Mouse (Mus musculus) forebrain, postnatal 0 days (tissue): ENCODE measurements at regions not wholly inside any gene's neighbourhood (a gene's known extent, or its start where the extent isn't known, plus 50 kb on each side); places are given as distances from the start of the nearest gene placed in this dataset.

Experiments
- ATAC-seq: fragments of 200-750 bp; cut with Nextera tagmentation; 2 replicates; pipeline ENCODE4 v1.8.0; 2017; ENCODE audit warnings: mild to moderate bottlenecking, moderate library complexity
- DNase-seq: peaks from one replicate; pipeline ENCODE4 v3.0.0-alpha.2; 2015
- H3K27ac ChIP-seq: fragments of 300-500 bp; sonication (generic); 2 replicates; pipeline ENCODE4 v1.5.1; 2014; ENCODE audit warnings: low read depth, mild to moderate bottlenecking, antibody characterized with exemption, low read length, moderate library complexity, mixed read lengths
- H3K27me3 ChIP-seq: fragments of 300-500 bp; sonication (generic); 2 replicates; pipeline ENCODE4 v1.6.1; 2014; ENCODE audit warnings: mild to moderate bottlenecking, low read length, mixed read lengths; ENCODE audit not compliant: insufficient read depth
- H3K36me3 ChIP-seq: fragments of 300-500 bp; sonication (generic); 2 replicates; pipeline ENCODE4 v1.6.1; 2014; ENCODE audit warnings: mild to moderate bottlenecking, moderate library complexity; ENCODE audit not compliant: insufficient read depth
- H3K4me1 ChIP-seq: fragments of 300-500 bp; sonication (generic); 2 replicates; pipeline ENCODE4 v1.6.1; 2014; ENCODE audit warnings: antibody characterized with exemption; ENCODE audit not compliant: insufficient read depth
- H3K4me2 ChIP-seq: fragments of 300-500 bp; sonication (generic); 2 replicates; pipeline ENCODE4 v1.6.1; 2014; ENCODE audit warnings: low read depth, mild to moderate bottlenecking, moderate library complexity
- H3K4me3 ChIP-seq: fragments of 300-500 bp; sonication (generic); 2 replicates; pipeline ENCODE4 v1.5.1; 2014; ENCODE audit warnings: low read depth, low read length, mixed read lengths
- H3K9ac ChIP-seq: fragments of 300-500 bp; sonication (generic); 2 replicates; pipeline ENCODE4 v1.6.1; 2014; ENCODE audit warnings: mild to moderate bottlenecking
- H3K9me3 ChIP-seq: fragments of 300-500 bp; sonication (generic); 2 replicates; pipeline ENCODE4 v1.6.1; 2016; ENCODE audit warnings: low read length
- CTCF ChIP-seq: sonication (generic); IDR thresholded peaks from 2 replicates; pipeline ENCODE4 v1.5.1; 2016; ENCODE audit warnings: antibody characterized with exemption, control low read depth, low read depth
- WGBS: fragments of 180-500 bp; shearing (Covaris S2); extraction: QIAGEN DNeasy Blood & Tissue Kit; methylation state at CpG from one replicate; pipeline ENCODE4 v1.1.7; 2014; 5-methylcytosine and 5-hydroxymethylcytosine counted together

GRCm38 (mm10) chr9:90731450-90731849 lies 460.8 kb upstream of the Tbc1d2b start:
- H3K9me3 ChIP-seq, result no peaks in the 10 kb centered on the region
- H3K4me1 ChIP-seq, result no peaks in the 10 kb centered on the region
- H3K4me3 ChIP-seq, result no peak overlapping the region
- H3K27ac ChIP-seq, result no peak overlapping the region
- no peak overlapping the region for H3K9ac ChIP-seq
- H3K27me3 ChIP-seq, result no peaks in the 10 kb centered on the region
- TF ChIP-seq CTCF, result no peak
- H3K4me2 ChIP-seq, result no peak overlapping the region
- ATAC-seq (no peak), DNase-seq (no peak)
- H3K36me3 ChIP-seq, result no peaks in the 10 kb centered on the region
- 10% methylated on average over 4 of the region's 4 CpGs for WGBS

GRCm38 (mm10) chr9:90757175-90757574 lies 486.6 kb upstream of the Tbc1d2b start:
- ATAC-seq, result no peak
- no peak for DNase-seq

GRCm38 (mm10) chr9:90774296-90774695 lies 503.7 kb upstream of the Tbc1d2b start:
- Histone ChIP-seq H3K9me3 (no peaks in the 10 kb centered on the region), H3K36me3 (no peaks in the 10 kb centered on the region), H3K4me1 (no peaks in the 10 kb centered on the region), H3K9ac (no peak overlapping the region), H3K27ac (no peak overlapping the region), H3K4me3 (no peak overlapping the region), H3K27me3 (no peaks in the 10 kb centered on the region), H3K4me2 (no peak overlapping the region)
- TF ChIP-seq CTCF, result no peak
- WGBS, result 45% methylated on average over 1 of the region's 1 CpGs
- DNase-seq (no peak), ATAC-seq (no peak)

More at GRCm38 (mm10) chr9:90757175-90757574, 486.6 kb upstream of the Tbc1d2b start:
- Histone ChIP-seq H3K4me2 (no peak overlapping the region), H3K27ac (no peak overlapping the region), H3K9me3 (no peaks in the 10 kb centered on the region), H3K4me1 (no peaks in the 10 kb centered on the region), H3K9ac (no peak overlapping the region), H3K4me3 (no peak overlapping the region), H3K36me3 (no peaks in the 10 kb centered on the region), H3K27me3 (no peaks in the 10 kb centered on the region)
- WGBS, result 15% methylated on average over 3 of the region's 3 CpGs
- no peak for TF ChIP-seq CTCF

GRCm38 (mm10) chr9:90789545-90789944 lies 518.9 kb upstream of the Tbc1d2b start:
- Histone ChIP-seq H3K9ac (no peak overlapping the region), H3K27ac (no peak overlapping the region), H3K4me2 (no peak overlapping the region), H3K4me1 (no peaks in the 10 kb centered on the region), H3K4me3 (no peak overlapping the region), H3K27me3 (no peaks in the 10 kb centered on the region), H3K36me3 (no peaks in the 10 kb centered on the region), H3K9me3 (no peaks in the 10 kb centered on the region)
- no peak for TF ChIP-seq CTCF
- ATAC-seq, result no peak
- no peak for DNase-seq

GRCm38 (mm10) chr9:90791871-90792270 lies 521.3 kb upstream of the Tbc1d2b start:
- H3K9me3 ChIP-seq, result no peaks in the 10 kb centered on the region
- DNase-seq (no peak), ATAC-seq (peak; percentile 34; the same call in 1 of the 2 replicates)
- no peak overlapping the region for H3K4me3 ChIP-seq
- H3K9ac ChIP-seq, result no peak overlapping the region
- no peaks in the 10 kb centered on the region for H3K27me3 ChIP-seq
- WGBS, result 53% methylated on average over 2 of the region's 2 CpGs
- H3K27ac ChIP-seq, result no peak overlapping the region
- H3K4me1 ChIP-seq, result no peaks in the 10 kb centered on the region
- no peaks in the 10 kb centered on the region for H3K36me3 ChIP-seq
- no peak overlapping the region for H3K4me2 ChIP-seq
- TF ChIP-seq CTCF, result no peak

- Histone ChIP-seq H3K27me3 (no peaks in the 10 kb centered on the region), H3K36me3 (no peaks in the 10 kb centered on the region), H3K9me3 (no peaks in the 10 kb centered on the region), H3K4me3 (no peak overlapping the region), H3K4me2 (no peak overlapping the region), H3K27ac (no peak overlapping the region), H3K4me1 (no peaks in the 10 kb centered on the region), H3K9ac (no peak overlapping the region)
- 24% methylated on average over 4 of the region's 4 CpGs for WGBS
- DNase-seq, result peak; percentile 18
- TF ChIP-seq CTCF, result no peak
- no peak for ATAC-seq
These were observed 545.4 kb upstream of the Zic4 start for GRCm38 (mm10) chr9:90816844-90817243.

GRCm38 (mm10) chr9:90823574-90824280 lies 538.5 kb upstream of the Zic4 start:
- WGBS, result 80% methylated on average over 4 of the region's 4 CpGs

More at GRCm38 (mm10) chr9:90823574-90824280, 538.5 kb upstream of the Zic4 start:
- Histone ChIP-seq H3K36me3 (no peaks in the 10 kb centered on the region), H3K9me3 (no peaks in the 10 kb centered on the region), H3K4me3 (no peak overlapping the region), H3K27ac (no peak overlapping the region), H3K27me3 (no peaks in the 10 kb centered on the region), H3K4me2 (no peak overlapping the region), H3K9ac (no peak overlapping the region), H3K4me1 (no peaks in the 10 kb centered on the region)
- DNase-seq (no peak), ATAC-seq (no peak)
- peak; percentile 24; the same call in 1 of the 2 replicates for TF ChIP-seq CTCF
